Mouse (Mus musculus) stomach, adult 2 months (tissue): ENCODE data around the gene Gm17079. TPM values are rescaled to one million over a fixed set of nuclear protein-coding genes. Genes with fewer than 3 reads are reported as not detected.

ENCODE experiments used
- polyA plus RNA-seq: library from polyadenylated mRNA; depleted of rRNA; stranded (reverse); fragments of >200 nt; gene quantifications from 2 replicates; pipeline ENCODE4 v1.2.3, GENCODE M21; 2012; rRNA removed

The Gm17079 gene
- not detected in 2 replicates for polyA plus RNA-seq

GRCm38 (mm10) chr14:51695368-51695767, at the start of gene Gm17079:
Gm17079 (minus strand) TSS chr14:51695468.

GRCm38 (mm10) chr14:51717083-51717482, 21.8 kb upstream of the Gm17079 start, which contains the start of gene Gm5800:
Gm5800 (minus strand) TSS chr14:51717183.

Other genes with a start within 250 kb of the Gm17079 start
- gene Vmn2r89, start 243.6 kb downstream of the Gm17079 start, polyA plus RNA-seq: not detected in 2 replicates
- not detected in 2 replicates for gene Gm5622, start 142.7 kb downstream of the Gm17079 start, polyA plus RNA-seq
- gene Gm17175, start 121.4 kb downstream of the Gm17079 start, polyA plus RNA-seq: not detected in 2 replicates
- not detected in 2 replicates for gene Gm17174, start 103.3 kb downstream of the Gm17079 start, polyA plus RNA-seq
- gene Gm17078, start 84.2 kb downstream of the Gm17079 start, polyA plus RNA-seq: not detected in 2 replicates
- gene Gm4181, start 59.8 kb downstream of the Gm17079 start, polyA plus RNA-seq: not detected in 2 replicates
- gene Gm5800, start 21.7 kb upstream of the Gm17079 start, polyA plus RNA-seq: not detected in 2 replicates
- not detected in 2 replicates for gene Ang4, start 78.1 kb upstream of the Gm17079 start, polyA plus RNA-seq
- not detected in 2 replicates for gene AY358078, start 104.6 kb upstream of the Gm17079 start, polyA plus RNA-seq
- not detected in 2 replicates for gene Ear6, start 158.2 kb upstream of the Gm17079 start, polyA plus RNA-seq
- 20.0 and 21.5 TPM in 2 replicates for gene Mettl17, start 189.4 kb upstream of the Gm17079 start, polyA plus RNA-seq
- 0.32 and 0.52 TPM in 2 replicates for gene Slc39a2, start 197.4 kb upstream of the Gm17079 start, polyA plus RNA-seq
- gene Ndrg2, start 218.7 kb upstream of the Gm17079 start, polyA plus RNA-seq: 87.1 and 97.7 TPM in 2 replicates
- gene Tppp2, start 223.0 kb upstream of the Gm17079 start, polyA plus RNA-seq: not detected in 2 replicates
- 0.06 TPM in 1 of 2 replicates, not detected in the other for gene Rnase13, start 227.3 kb upstream of the Gm17079 start, polyA plus RNA-seq